15 mouse cellular contexts compared by ENCODE assay signal in genomic region chr1:136055771-136056170, GRCm38 (mm10). TPM values are rescaled to one million over a fixed set of nuclear protein-coding genes. Genes with fewer than 3 reads are reported as not detected.
DNase-seq lines count a peak whose midpoint lies in the region; ATAC-seq lines count a peak whose summit lies in the region.
"Had no signal": no experiment of that assay in that cellular context is flagged by ENCODE, and none has a peak within 500 bp of the region (broad histone marks: within the 10 kb centered on the region; RNA-seq: fewer than 3 reads in every experiment).

No protein-coding gene starts in this region.

- H3K9me3 ChIP-seq in hindbrain, embryonic 14.5 days (ENCODE audit: control insufficient read depth, low read length): no peaks in the 10 kb centered on the region
- H3K9me3 ChIP-seq: liver, embryonic 13.5 days had no signal

- ATAC-seq in hindbrain, embryonic 14.5 days (ENCODE audit: low FRiP score): no peak; the same call in 1 of the 2 replicates
- ATAC-seq in erythroid progenitor cell, adult 5-6 weeks (replicated peaks; ENCODE audit: low FRiP score, poor library complexity, severe bottlenecking): no peak

- intact Hi-C loops in left cerebral cortex, postnatal 4 days (cut with DNase I): no loop called here
- intact Hi-C loops in left cerebral cortex, postnatal 36 days (cut with DNase I): loop anchor here (5.0 to 10.0 kb wide), 3 partner anchors 77 to 409 kb away; partner anchors contain the start of genes Gpr25, Kif14 and Kif21b

- H3K36me3 ChIP-seq in hindbrain, embryonic 14.5 days (replicated peaks; ENCODE audit: control insufficient read depth, insufficient read depth): no peaks in the 10 kb centered on the region
- H3K36me3 ChIP-seq: liver, embryonic 13.5 days had no signal

- peak; percentile 68 for DNase-seq in left cerebral cortex, adult 11 months (ENCODE audit: low spot score)
- no peak for DNase-seq in left cerebral cortex, postnatal 4 days
- peak; percentile 30 for DNase-seq in hindbrain, embryonic 14.5 days (ENCODE audit: low spot score)
- DNase-seq in left cerebral cortex, postnatal 36 days (ENCODE audit: low spot score in 2 of 2): peak; percentile 68 to 75
- DNase-seq in telencephalon, adult 2 months (ENCODE audit: low read depth, low spot score): peak; percentile 89
- DNase-seq in embryo, embryonic 10 days (ENCODE audit: low spot score): no peak
- DNase-seq: adrenal gland, postnatal 25 days; cerebellum, postnatal 14 days; heart, adult 18-20 months; kidney, postnatal 36 days; liver, embryonic 13.5 days had no signal

- H3K4me3 ChIP-seq in hindbrain, embryonic 14.5 days (replicated peaks; ENCODE audit: low read length): no peak overlapping the region
- H3K4me3 ChIP-seq: liver, embryonic 13.5 days had no signal

- peaks cover 6% of the 10 kb centered on the region for H3K27me3 ChIP-seq in hindbrain, embryonic 14.5 days (ENCODE audit: control insufficient read depth, insufficient read depth, low read length)

- H3K4me2 ChIP-seq in hindbrain, embryonic 14.5 days (replicated peaks): no peak overlapping the region
- H3K4me2 ChIP-seq: liver, embryonic 13.5 days had no signal

- peaks cover 17% of the 10 kb centered on the region; the same call in 1 of the 2 replicates for H3K4me1 ChIP-seq in hindbrain, embryonic 14.5 days (replicated peaks; ENCODE audit: control insufficient read depth, insufficient read depth, low read length)

- H3K27ac ChIP-seq in hindbrain, embryonic 14.5 days: no peak overlapping the region
- H3K27ac ChIP-seq: liver, embryonic 13.5 days had no signal

- no peak overlapping the region for H3K9ac ChIP-seq in hindbrain, embryonic 14.5 days
- H3K9ac ChIP-seq: liver, embryonic 13.5 days had no signal

- 49% methylated on average over 3 of the region's 3 CpGs for WGBS in hindbrain, embryonic 14.5 days

RNA-seq across cellular contexts. Expression of gene Cacna1s, which starts 3.2 kb away (rescaled TPM):
- under 1 TPM; 0.60 to 0.95 TPM for total RNA-seq in left cerebral cortex, postnatal 4 days (2021)
- 0.13 and 0.17 TPM in 2 replicates for polyA plus RNA-seq in hindbrain, embryonic 14.5 days (2014; fragmentation: Nextera tagmentation; extraction: Ambion mirVana)
- total RNA-seq in left cerebral cortex, postnatal 36 days (2021): 1 to 10 TPM in 1 of 2 experiments, under 1 TPM in 1; 0.81 to 2.3 TPM
- not detected in 2 replicates for total RNA-seq in erythroid progenitor cell, adult 5-6 weeks (2015; ENCODE audit: low replicate concordance)
- not detected in 2 replicates for total RNA-seq in erythroid progenitor cell, adult 5-6 weeks (2017; ENCODE audit: low replicate concordance)
- total RNA-seq: megakaryocyte progenitor cell, adult 5-6 weeks had no signal

RNA-seq across cellular contexts. Expression of gene Ascl5, which starts 5.2 kb away (rescaled TPM):
- total RNA-seq in left cerebral cortex, postnatal 4 days (2021): 1 to 10 TPM; 1.2 to 1.3 TPM
- not detected in 2 replicates for polyA plus RNA-seq in hindbrain, embryonic 14.5 days (2014; fragmentation: Nextera tagmentation; extraction: Ambion mirVana)
- 1 to 10 TPM; 1.6 to 3.6 TPM for total RNA-seq in left cerebral cortex, postnatal 36 days (2021)
- total RNA-seq in erythroid progenitor cell, adult 5-6 weeks (2015; ENCODE audit: low replicate concordance): not detected in 2 replicates
- not detected in 2 replicates for total RNA-seq in erythroid progenitor cell, adult 5-6 weeks (2017; ENCODE audit: low replicate concordance)
- total RNA-seq: adrenal gland, postnatal 25 days; heart, adult 18-20 months; hematopoietic stem cell, adult 5-6 weeks; megakaryocyte progenitor cell, adult 5-6 weeks had no signal
- polyA plus RNA-seq: liver, embryonic 13.5 days; neural tube, embryonic 14.5 days had no signal

RNA-seq across cellular contexts. Expression of gene Tmem9, which starts 47.8 kb away (rescaled TPM):
- 10 to 100 TPM; 64.2 to 77.1 TPM for total RNA-seq in left cerebral cortex, postnatal 4 days (2021)
- 98.2 and 116 TPM in 2 replicates for polyA plus RNA-seq in hindbrain, embryonic 14.5 days (2014; fragmentation: Nextera tagmentation; extraction: Ambion mirVana)
- 10 to 100 TPM; 61.4 to 63.7 TPM for total RNA-seq in left cerebral cortex, postnatal 36 days (2021)
- 29.8 and 64.5 TPM in 2 replicates for total RNA-seq in erythroid progenitor cell, adult 5-6 weeks (2015; ENCODE audit: low replicate concordance)
- 31.8 and 54.4 TPM in 2 replicates for total RNA-seq in erythroid progenitor cell, adult 5-6 weeks (2017; ENCODE audit: low replicate concordance)

RNA-seq across cellular contexts. Expression of gene Igfn1, which starts 49.6 kb away (rescaled TPM):
- total RNA-seq in left cerebral cortex, postnatal 4 days (2021): under 1 TPM; 0.08 to 0.10 TPM
- not detected in 2 replicates for polyA plus RNA-seq in hindbrain, embryonic 14.5 days (2014; fragmentation: Nextera tagmentation; extraction: Ambion mirVana)
- 10 to 100 TPM; 12.8 to 16.3 TPM for total RNA-seq in left cerebral cortex, postnatal 36 days (2021)
- not detected in 2 replicates for total RNA-seq in erythroid progenitor cell, adult 5-6 weeks (2015; ENCODE audit: low replicate concordance)
- not detected in 2 replicates for total RNA-seq in erythroid progenitor cell, adult 5-6 weeks (2017; ENCODE audit: low replicate concordance)
- total RNA-seq: hematopoietic stem cell, adult 5-6 weeks; megakaryocyte progenitor cell, adult 5-6 weeks had no signal
- polyA plus RNA-seq: liver, embryonic 13.5 days had no signal

Comparison
In these comparisons a context has a peak if more than half of its experiments do, and no peak if none do; other contexts are left out.
1. DNase-seq: peak in left cerebral cortex, adult 11 months (single experiment), hindbrain, embryonic 14.5 days (single experiment), left cerebral cortex, postnatal 36 days (2 of 2) and telencephalon, adult 2 months (single experiment); none in left cerebral cortex, postnatal 4 days (single experiment) and embryo, embryonic 10 days (single experiment).